Mouse (Mus musculus): ENCODE data around the gene Pfas. TPM values are rescaled to one million over a fixed set of nuclear protein-coding genes. Genes with fewer than 3 reads are reported as not detected.

Pfas gene
- total RNA-seq (2021): 10 to 100 TPM; 22.1 to 23.4 TPM
- long read RNA-seq, full-length matches to known transcripts: 6 of 19 reads
- long read RNA-seq, partial matches to known transcripts: 4 of 19 reads
- long read RNA-seq, other reads (novel, unspliced or antisense): 9 of 19 reads

DNA sequence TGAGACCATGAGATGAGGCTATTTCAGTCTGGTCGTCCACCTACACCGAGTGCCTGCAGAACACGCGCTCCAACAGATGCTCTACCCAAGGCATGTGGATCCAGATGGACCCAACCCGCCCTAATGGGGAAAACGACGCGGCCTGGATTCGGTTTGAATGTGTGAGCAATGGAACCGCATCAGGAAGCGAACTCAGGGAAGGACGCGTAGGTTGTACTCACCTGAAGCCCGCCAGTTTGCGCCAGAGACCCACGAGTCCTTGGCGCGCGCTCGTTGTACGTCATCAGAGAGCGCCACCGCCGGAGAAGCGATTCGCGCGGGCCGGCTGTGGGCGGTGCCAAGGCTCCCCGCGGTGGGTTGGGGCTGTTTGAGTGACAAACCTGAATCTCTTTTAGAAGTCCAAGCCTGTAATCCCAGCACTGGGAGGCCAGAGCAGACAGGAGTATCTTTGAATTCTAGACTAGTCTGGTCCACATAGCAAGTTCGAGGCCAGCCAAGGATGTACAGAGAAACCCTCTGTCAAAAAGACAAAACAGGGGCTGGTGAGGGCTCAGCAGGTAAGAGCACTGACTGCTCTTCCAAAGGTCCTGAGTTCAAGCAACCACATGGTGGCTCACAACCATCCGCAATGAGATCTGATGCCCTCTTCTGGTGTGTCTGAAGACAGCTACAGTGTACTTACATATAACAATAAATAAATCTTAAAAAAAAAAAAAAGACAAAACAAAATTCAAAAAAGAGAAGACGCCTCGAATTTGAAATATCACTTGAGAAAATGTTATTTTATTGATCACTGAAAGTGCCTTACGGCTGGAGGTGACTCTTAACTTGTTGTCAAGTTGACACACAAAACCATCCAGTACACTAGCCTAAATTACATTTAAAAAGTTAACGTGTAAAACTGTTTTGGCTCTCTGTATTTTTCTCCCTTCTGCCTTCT lies at the start of gene Pfas:
Gene Pfas (minus strand): TSS at position 279 of the 940 bp plus-strand sequence.
- peak; percentile 88 to 93 for DNase-seq (ENCODE audit: low spot score in 2 of 2)

DNA sequence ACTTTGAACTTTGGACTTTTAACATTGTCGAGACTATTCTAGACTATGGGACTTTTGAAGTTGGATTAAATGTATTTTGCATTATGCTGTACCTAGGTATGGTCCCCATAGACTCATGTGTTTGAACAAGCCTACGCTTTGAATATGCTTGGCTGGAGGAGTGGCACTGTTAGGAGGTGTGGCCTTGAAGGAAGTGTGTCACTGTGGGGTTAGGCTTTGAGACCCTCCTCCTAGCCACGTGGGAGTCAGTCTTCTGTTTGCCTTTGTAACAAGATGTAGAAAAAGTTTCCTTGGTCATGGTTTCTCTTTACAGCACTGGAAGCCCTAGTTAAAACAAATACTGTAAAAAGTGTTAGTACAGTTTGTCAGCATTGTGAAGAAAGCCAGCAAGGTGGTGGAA lies 45.6 kb upstream of the Pfas start:
- DNase-seq (ENCODE audit: low spot score in 2 of 2): no peak

DNA sequence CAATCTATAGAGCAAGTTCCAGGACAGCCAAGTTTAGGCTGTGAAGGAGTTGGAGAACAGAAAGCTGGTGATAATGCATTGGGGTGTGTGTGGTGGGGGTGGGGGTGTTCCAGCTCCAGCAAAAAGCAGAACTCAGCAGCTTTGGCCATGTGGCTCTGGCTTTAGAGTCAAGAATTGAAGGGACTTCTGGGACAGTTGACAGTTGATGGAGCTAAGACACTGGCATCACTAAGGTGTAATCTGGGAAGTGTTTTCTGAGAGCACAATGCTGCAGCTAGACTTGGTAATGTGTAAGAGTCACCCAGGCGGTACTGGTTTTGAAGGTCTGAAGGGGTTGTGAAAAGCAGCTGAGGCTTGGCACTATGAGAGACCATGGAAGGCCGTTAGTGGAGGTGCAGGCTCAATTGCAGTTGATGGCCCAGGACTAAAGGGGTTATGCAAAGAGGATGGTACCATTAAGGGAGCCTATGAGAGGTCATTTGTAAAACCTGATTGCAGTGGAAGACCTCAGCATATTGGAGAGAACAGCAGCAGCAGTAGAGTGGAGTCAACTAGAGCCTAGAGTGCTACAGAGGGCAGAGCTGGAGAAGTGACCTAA lies 44.7 kb upstream of the Pfas start:
- DNase-seq (ENCODE audit: low spot score in 2 of 2): no peak

DNA sequence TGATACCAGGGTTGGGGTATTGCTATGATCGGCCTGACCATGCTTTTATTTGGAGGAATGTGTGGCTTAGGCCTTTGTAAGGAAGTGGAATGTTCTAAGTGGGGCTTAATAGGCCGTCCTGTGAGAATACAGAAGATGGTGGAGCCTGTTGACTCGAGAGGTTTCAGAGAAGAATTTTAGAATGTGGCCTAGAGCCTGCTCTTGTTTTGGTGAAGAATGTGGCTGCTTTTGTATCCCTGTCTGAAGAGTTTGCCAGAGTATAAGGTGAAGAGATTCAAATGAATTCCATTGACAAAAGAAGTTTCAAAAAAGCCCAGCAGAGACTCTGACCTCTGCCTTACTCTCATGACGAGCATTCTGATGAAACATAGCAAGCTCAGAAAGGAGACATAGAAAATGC lies 43.5 kb upstream of the Pfas start:
- DNase-seq (ENCODE audit: low spot score in 2 of 2): no peak

DNA sequence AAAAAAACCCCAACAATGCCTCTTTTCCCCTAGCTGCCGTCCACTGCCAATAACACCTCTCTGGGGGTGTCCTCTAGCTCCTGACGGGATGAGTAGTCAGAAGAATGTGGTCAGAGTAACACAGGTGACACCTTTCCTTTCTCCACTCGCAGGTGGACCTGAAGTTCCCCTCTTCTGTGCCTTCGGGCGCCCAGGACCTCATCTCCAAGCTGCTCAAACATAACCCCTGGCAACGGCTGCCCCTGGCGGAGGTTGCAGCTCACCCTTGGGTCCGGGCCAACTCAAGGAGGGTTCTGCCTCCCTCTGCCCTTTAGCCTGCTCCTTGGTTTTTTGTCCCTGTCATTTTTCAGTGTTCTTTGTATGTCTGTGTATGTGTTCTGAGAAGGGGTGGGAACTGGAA lies 42.5 kb upstream of the Pfas start:
- DNase-seq (ENCODE audit: low spot score in 2 of 2): no peak

DNA sequence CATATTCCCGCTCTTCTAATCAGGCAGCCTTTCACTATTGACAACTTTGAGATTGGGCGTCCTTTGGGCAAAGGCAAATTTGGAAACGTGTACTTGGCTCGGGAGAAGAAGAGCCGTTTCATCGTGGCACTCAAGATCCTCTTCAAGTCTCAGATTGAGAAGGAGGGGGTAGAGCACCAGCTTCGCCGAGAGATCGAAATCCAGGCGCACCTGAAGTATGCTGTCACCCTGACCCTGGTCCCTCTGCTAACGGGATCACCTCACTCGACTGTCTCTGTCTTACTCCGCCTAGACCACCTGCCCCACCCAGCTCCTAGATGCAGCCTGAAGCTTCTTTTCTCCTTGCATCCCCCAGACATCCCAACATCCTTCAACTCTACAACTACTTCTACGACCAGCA lies 39.9 kb upstream of the Pfas start:
- no peak for DNase-seq (ENCODE audit: low spot score in 2 of 2)

DNA sequence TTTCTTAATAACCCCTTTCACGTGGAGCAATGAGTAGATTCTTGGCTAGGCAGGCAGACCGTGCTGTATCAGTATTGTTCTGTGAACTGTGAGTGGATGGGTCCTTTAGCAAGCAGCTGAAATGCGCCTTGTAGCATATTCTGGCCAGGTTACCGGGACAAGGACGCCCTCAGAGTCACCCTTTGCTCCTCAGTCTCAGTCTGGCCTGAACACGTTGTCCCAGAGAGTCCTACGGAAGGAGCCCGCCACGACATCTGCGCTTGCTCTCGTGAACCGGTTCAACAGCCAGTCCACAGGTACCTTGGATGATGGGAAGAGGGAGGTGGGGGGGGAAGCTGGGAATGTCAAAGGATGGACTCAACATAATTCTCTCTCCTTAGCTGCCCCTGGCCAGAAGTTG lies 39.3 kb upstream of the Pfas start:
- no peak for DNase-seq (ENCODE audit: low spot score in 2 of 2)

DNA sequence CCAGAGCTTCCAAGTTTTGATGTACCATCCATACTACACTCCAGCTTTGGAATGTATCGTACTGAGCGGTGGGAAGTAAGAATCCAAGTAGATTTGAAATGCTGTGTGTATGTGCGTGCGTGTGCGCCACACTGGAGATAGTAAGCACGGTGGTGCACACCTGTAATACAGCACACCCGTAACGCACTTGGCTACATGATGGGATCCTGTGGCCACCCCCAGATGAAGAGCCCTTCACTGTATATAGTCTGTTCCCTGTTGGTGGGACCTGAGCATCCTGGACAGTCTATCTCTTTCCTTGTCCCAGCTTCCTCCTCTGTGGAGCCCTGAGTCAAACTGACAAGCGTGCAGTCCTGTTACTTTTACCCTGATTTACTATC lies 38.1 kb upstream of the Pfas start:
- DNase-seq (ENCODE audit: low spot score in 2 of 2): no peak

DNA sequence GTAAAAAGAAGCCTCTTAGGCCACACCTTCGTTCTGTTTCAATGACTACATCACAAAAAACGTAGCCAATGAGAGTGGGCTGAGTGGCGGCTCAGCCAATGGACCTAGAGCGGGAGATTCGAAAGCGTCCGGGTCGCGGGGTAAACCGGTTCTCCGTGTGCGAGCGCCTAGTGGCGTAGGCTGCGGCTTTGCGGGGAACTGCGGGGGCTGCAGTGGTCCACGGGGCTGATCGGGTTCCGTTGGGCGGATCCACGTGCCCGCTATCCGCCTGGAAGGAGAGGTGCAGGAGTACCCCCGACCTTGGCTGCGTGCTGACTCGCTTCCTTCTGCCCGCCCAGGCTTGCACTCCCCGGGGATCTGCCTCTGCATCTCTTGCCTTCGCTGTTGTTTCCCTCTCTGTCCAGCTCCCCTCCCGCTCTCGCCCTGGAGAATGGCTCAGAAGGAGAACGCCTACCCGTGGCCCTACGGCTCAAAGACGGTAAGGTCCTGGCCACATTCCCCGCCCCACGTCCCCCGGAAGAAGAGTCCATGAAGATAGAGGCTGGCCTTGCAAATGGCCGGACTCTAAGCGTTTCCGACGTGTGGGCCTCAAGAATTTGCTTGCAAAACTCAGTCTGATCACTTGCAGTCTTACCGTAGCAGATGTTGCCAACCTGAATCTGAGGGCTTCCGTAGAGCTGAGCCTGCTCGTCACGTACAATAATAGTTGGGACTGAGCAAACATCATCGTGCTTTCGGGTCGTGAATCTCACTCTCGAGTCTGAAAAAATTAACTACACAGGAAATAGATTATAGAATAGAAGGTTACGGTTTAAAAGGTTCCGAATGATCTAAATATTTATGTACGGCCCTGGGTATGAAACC lies 37.5 kb upstream of the Pfas start, which contains the start of gene Aurkb:
Gene Aurkb (plus strand): TSS at position 117 of the 864 bp plus-strand sequence.
- peak; percentile 44 to 73 for DNase-seq (ENCODE audit: low spot score in 2 of 2)

DNA sequence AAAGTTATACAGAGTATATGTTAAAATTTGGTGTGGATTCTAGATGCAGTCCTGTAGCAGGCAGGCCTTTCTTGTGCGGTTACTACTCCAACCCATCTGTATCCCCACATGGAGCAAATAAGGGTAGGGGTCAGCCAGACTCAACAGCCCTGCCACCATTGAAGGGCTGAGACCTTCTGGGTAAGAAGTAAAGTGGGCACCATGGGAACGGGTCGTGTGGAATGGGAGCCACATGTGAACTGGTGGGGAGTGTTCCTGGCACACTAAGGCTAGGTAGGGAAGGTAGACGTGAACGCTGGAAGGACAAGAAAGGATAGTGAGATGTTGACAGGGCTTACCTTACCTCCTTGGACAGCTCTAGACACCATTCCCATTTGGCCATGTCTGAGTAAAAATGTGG lies 29.9 kb upstream of the Pfas start:
- no peak for DNase-seq (ENCODE audit: low spot score in 2 of 2)

DNA sequence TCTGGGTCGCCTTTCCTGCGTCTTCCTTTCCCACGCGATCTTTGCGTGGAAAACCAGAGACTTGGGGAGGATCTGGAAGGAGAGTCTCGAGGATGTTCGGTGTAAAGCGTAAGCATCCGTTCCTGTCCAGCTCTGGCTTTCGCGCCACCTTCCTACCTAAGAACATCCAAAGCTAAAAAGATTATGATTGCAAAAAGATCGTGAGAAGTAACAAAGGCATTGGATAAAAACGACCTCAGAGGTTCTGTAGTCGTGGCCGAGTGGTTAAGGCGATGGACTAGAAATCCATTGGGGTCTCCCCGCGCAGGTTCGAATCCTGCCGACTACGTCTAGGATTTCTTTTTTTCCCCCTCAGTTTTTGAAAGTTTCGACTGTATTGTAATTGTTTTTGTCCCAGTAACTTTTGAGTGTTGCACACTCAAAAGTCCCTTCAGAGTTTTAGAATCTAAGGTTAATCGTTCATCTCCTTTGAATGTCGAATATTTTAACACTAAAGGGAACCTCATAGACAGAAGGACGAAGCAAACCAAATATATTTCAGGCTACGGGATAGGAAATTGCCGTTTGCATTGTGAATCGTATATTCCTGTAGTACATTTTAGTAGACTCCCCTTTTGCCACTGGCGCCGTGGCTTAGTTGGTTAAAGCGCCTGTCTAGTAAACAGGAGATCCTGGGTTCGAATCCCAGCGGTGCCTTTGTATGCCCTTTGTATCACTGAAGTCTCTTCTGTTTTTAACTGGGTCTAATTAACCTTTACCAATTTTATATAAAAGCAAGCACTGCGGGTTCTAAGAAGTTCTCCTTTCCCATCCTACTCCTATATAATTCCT lies 29.2 kb upstream of the Pfas start:
- peak; percentile 85 to 95 for DNase-seq (ENCODE audit: low spot score in 2 of 2)

DNA sequence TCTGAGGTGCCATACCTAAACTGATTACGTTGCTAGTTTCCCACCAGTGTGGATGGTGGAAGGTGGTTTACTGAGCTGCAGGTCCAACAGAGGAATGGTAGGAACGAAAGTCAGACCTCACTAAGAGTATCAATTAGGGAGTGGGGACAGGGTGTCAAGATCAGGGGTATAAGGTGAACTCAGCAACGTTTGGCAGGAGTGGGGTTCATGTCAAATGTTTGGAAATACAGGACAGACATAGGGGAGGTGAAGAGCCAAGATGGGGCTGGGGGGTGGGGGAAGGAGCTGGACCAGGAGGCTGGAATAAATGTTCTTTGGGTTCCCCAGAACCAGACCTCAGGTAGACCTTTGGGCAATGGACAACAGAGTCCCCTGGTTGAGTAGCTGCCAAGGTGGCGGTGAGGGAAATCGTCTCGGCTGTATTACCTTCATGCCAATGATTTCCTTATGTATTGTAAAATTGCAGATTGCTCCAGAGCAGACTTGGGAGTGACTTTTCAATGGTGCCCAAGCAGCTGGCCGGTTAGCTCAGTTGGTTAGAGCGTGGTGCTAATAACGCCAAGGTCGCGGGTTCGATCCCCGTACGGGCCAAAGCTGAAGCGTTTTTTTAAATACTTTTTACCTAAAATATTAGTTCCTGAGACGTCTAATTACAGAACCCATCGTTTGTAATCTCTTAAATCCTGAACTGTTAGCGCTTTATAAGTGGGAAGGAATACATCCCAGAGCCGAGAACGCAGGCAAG lies 28.4 kb upstream of the Pfas start:
- DNase-seq (ENCODE audit: low spot score in 2 of 2): peak; percentile 82 to 97

DNA sequence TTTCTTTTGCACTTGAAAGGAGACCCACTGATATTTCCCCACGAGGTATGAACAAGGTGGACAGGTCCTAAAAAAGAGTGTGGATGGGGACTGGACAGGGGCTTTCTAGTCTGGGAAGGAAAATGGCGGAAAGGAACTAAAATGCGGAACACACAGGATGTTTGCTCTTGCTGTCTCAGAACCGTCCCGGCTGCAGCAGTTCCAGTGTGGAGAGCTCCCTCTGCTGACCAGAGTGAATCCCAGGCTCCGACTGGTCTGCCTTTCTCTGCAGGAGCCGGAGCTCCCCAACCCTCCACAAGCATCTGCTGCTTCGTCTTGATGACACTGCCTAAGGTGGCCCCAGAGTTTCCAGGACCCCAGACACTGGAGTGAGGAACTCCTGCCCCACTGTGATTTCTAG lies 27.6 kb upstream of the Pfas start:
- peak; percentile 87 to 96 for DNase-seq (ENCODE audit: low spot score in 2 of 2)

DNA sequence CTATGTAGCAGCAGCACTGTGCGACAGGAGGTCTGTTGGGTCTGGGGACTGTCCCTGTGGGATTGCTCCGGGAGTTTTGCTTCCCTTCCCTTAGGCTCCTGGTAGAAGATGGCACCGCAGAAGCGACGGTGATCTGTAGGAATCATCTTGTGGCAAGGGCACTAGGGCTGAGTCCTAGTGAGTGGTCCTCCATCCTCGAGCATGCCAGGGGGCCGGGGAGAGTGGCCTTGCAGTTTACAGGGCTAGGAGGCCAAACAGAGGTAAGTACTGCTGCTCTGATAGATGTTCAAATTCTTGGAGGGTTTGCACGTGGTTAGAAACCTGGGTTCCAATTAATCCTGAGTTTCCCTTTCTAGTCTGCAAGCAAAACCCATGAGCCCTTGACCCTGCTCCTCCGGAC lies 27.2 kb upstream of the Pfas start:
- no peak for DNase-seq (ENCODE audit: low spot score in 2 of 2)

DNA sequence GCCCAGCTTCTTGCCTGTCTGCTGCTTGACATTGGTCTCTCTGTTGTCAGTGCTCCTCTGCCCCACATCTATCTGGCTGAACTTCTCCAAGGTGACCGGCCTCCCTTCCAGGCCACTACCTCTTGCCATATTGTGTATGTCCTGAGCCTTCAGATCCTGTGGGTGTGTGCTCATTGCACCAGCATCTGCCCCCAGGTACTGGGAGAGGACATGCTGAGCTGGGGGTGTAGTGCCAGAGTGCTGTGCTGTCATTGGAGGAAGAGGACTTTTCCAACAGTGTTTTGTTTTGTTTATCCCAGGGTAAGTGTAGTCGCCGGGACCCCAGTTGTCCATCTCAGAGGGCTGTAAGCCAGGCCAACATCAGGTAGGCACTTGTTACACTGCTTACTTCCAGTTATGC lies 26.3 kb upstream of the Pfas start:
- no peak for DNase-seq (ENCODE audit: low spot score in 2 of 2)

DNA sequence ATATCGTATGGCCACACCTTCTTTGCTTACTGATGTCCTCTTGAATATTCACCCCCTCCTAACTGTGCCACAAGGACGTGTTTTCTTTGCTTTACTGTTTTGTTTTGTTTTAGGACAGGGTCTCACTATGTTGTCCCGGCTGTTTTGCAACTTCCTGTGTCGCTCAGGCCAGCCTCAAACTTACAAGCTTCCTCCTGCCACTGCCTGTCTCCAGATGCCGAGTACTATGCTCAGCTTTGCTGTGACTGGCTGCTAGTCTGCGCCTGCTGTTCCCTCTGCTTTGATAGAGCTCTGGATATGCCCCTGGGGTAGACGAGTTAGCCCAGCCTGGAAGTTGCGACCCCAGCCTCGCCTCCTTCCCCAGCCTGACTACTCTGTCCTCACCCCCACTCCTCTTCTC lies 25.3 kb upstream of the Pfas start:
- DNase-seq (ENCODE audit: low spot score in 2 of 2): no peak

DNA sequence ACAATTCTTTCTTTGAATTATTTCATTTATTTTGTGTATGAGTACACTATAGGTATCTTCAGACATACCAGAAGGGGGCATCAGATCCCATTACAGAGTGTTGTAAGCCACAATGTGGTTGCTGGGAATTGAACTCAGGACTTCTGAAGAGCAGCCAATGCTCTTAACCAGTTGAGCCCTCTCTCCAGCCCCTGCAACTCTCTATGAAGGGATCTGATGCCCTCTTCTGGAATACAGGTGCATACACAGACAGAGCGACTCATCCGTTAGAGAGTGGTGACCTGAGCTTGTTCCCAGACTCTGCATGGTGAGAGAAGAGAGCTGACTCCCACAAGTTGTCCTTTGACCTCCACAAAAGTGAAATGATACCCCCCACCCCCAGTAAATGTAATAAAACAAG lies 20.5 kb upstream of the Pfas start:
- DNase-seq (ENCODE audit: low spot score in 2 of 2): no peak

DNA sequence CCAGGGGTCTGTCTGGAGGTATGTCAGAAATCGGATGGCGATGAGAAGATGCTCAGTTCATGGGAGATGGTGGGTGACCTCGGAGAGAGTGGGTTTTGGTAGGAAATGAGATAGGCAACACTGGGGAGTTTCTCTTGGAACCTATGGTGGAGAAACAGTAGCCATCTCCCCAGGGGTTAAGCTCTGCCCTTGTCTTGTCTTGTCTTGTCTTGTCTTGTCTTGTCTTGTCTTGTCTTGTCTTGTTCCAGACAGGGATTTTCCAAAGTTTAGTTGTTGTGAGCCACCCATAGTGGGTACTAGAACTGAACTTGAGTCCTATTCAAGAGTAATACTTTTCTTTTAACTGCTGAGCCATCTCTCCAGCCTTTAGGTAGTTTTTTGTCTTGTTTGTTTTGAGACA lies 18.3 kb upstream of the Pfas start:
- DNase-seq (ENCODE audit: low spot score in 2 of 2): no peak

DNA sequence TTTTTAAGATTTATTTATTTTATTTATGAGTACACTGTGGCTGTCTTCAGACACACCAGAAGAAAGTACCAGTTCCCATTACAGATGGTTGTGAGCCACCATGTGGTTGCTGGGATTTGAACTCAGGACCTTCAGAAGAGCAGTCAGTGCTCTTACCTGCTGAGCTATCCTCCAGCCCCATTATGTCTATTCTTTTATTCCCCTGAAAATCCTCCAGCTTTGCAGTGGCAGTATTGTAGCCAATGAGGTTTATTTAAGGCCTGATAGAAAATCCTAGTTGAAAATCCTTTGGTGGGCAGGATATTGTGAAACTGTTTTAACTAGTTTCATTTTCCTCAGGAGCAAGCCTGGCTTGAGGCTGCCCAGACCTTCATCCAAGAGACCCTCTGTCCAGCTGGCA lies 12.4 kb upstream of the Pfas start:
- no peak for DNase-seq (ENCODE audit: low spot score in 2 of 2)

DNA sequence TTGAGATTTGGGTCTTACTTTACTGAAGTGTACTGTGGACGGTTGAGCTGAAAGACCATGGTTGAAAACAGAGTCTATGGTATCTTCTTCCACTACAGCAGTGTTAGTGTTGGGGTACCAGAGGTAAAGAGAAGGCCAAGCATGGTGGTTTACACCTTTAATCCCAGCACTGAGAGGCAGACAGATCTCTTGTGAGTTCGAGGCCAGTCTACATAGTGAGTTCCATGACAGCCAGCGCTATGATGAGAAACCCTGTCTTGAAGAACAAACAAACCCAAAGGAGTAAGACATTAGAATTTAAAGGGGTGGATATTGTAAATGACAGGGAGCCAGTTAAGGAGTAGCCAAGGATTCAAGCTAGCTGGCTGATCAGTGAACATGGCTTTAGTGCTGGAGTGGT lies 8.5 kb upstream of the Pfas start:
- no peak for DNase-seq (ENCODE audit: low spot score in 2 of 2)

Data from layer of hippocampus, adult 18-20 months (tissue).